ENCODE assay signal across 7 mouse cellular contexts in the genomic region with DNA sequence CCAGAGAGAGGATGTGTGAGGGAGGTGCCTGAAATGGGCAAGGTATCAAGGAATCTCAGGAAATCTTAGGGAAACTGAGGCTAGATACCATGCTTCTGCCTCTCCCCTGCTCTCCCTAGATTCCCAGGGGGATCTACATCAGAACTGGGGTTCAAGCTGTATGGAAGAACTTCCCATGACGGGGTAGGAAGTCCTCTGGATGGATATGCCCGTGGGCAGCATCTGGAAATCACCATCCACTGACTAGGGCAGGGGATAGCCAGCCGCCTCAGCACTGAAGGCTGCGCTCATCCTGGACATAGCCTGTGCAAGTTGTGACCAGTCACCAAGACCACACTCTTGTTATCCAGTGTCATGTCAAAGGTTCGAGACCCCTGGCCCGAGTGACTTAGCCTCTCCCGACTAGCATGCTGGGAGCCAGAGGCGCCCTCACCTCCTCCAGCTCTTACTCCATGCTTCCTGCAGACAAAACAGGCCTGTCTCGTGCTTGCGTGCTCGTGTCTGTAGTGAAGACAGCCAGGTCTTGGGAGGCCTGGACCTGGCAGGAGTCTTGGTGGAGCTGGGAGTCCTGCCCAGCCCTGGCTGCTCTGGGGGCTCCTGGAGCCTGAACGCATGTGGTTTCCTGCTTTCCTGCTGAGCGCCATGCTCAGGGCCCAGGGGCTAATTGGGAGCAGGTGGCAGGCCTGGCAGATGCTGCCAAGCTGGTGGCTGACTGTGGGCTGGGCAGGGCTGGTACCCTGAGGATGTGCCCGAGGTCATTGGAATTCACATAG. TPM values are rescaled to one million over a fixed set of nuclear protein-coding genes. Genes with fewer than 3 reads are reported as not detected.
A peak's percentile ranks its signal among the peaks of the same experiment; 100 is the strongest.
DNase-seq lines count a peak whose midpoint lies in the region; ATAC-seq lines count a peak whose summit lies in the region.

No protein-coding gene starts in this region.

- H3K4me2 ChIP-seq in heart, embryonic 11.5 days: peak overlapping the region; percentile 80
- H3K4me2 ChIP-seq in limb, embryonic 12.5 days: peak overlapping the region; percentile 90
- peak overlapping the region; percentile 77 for H3K4me2 ChIP-seq in neural tube, embryonic 14.5 days (ENCODE audit: low read depth, low read length)

- peak overlapping the region; percentile 81 for H3K9ac ChIP-seq in heart, embryonic 11.5 days (ENCODE audit: low read depth, low read length)
- peak overlapping the region; percentile 90 for H3K9ac ChIP-seq in limb, embryonic 12.5 days (replicated peaks)
- peak overlapping the region; percentile 76 for H3K9ac ChIP-seq in neural tube, embryonic 14.5 days (replicated peaks; ENCODE audit: low read depth, low read length)

- DNase-seq in cerebellum, postnatal 36 days: peak; percentile 60 to 70
- no peak for DNase-seq in thymus, postnatal 0 days (ENCODE audit: low spot score)
- DNase-seq in ovary, postnatal 36 days (ENCODE audit: low spot score): no peak

- H3K4me3 ChIP-seq in brown adipose tissue, adult 24 weeks (ENCODE audit: insufficient read depth, low read depth, low read length): 0 out of 2 replicates have a peak overlapping the region, but pooled peaks have one; percentile 52
- peak overlapping the region; percentile 65 for H3K4me3 ChIP-seq in heart, embryonic 11.5 days (ENCODE audit: low read depth, low read length)
- H3K4me3 ChIP-seq in limb, embryonic 12.5 days (replicated peaks): peak overlapping the region; percentile 72
- H3K4me3 ChIP-seq in neural tube, embryonic 14.5 days (ENCODE audit: low read depth, low read length): peak overlapping the region; percentile 50

- peaks cover 20% of the 10 kb centered on the region for H3K36me3 ChIP-seq in heart, embryonic 11.5 days (ENCODE audit: control insufficient read depth, insufficient read depth, low read length)
- peaks cover 64% of the 10 kb centered on the region for H3K36me3 ChIP-seq in limb, embryonic 12.5 days
- peaks cover 29% of the 10 kb centered on the region for H3K36me3 ChIP-seq in neural tube, embryonic 14.5 days (ENCODE audit: control insufficient read depth, insufficient read depth, low read length)

- H3K27ac ChIP-seq in brown adipose tissue, adult 24 weeks (replicated peaks; ENCODE audit: low read depth, low read length): no peak overlapping the region
- H3K27ac ChIP-seq in heart, embryonic 11.5 days (ENCODE audit: low read depth, low read length): no peak overlapping the region
- H3K27ac ChIP-seq in limb, embryonic 12.5 days: peak overlapping the region; percentile 95
- peak overlapping the region; percentile 67 for H3K27ac ChIP-seq in neural tube, embryonic 14.5 days (ENCODE audit: low read depth, low read length)

- 54% methylated on average over 14 of the region's 14 CpGs for WGBS in heart, embryonic 11.5 days (ENCODE audit: insufficient replicate concordance)
- WGBS in limb, embryonic 12.5 days: 28% methylated on average over 14 of the region's 14 CpGs
- 48% methylated on average over 14 of the region's 14 CpGs for WGBS in neural tube, embryonic 14.5 days

- no peaks in the 10 kb centered on the region for H3K27me3 ChIP-seq in heart, embryonic 11.5 days (ENCODE audit: control insufficient read depth, insufficient read depth, low read length)
- no peaks in the 10 kb centered on the region for H3K27me3 ChIP-seq in limb, embryonic 12.5 days
- no peaks in the 10 kb centered on the region for H3K27me3 ChIP-seq in neural tube, embryonic 14.5 days (ENCODE audit: control insufficient read depth, insufficient read depth, low read length)

- peaks cover 3% of the 10 kb centered on the region; the same call in 1 of the 2 replicates for H3K4me1 ChIP-seq in brown adipose tissue, adult 24 weeks (ENCODE audit: control insufficient read depth, insufficient read depth, insufficient read length, low read length)
- H3K4me1 ChIP-seq in heart, embryonic 11.5 days (ENCODE audit: control insufficient read depth, insufficient read depth, low read length): peaks cover 15% of the 10 kb centered on the region
- peaks cover 25% of the 10 kb centered on the region for H3K4me1 ChIP-seq in limb, embryonic 12.5 days (replicated peaks)
- peaks cover 20% of the 10 kb centered on the region for H3K4me1 ChIP-seq in neural tube, embryonic 14.5 days (ENCODE audit: control insufficient read depth, insufficient read depth, low read length)

- H3K9me3 ChIP-seq in heart, embryonic 11.5 days (replicated peaks; ENCODE audit: control insufficient read depth, low read length): no peaks in the 10 kb centered on the region
- peaks cover 5% of the 10 kb centered on the region for H3K9me3 ChIP-seq in limb, embryonic 12.5 days
- H3K9me3 ChIP-seq in neural tube, embryonic 14.5 days (ENCODE audit: control insufficient read depth, low read length): no peaks in the 10 kb centered on the region

- ATAC-seq in heart, embryonic 11.5 days (replicated peaks; ENCODE audit: insufficient number of reproducible peaks, low FRiP score, low TSS enrichment): no peak
- ATAC-seq in limb, embryonic 12.5 days (ENCODE audit: insufficient number of reproducible peaks, insufficient read depth, low FRiP score, low TSS enrichment, low read depth): no peak; the same call in 1 of the 2 replicates
- 0 out of 2 replicates have a peak, but pooled peaks have one; percentile 5 for ATAC-seq in neural tube, embryonic 14.5 days (ENCODE audit: low read depth)

RNA-seq across cellular contexts. Expression of gene Mfap2, which starts 1.5 kb away (rescaled TPM):
- polyA plus RNA-seq in brown adipose tissue, adult 24 weeks (2012; ENCODE audit: insufficient read depth, insufficient read length, missing spikeins): 1.4 and 3.0 TPM in 2 replicates
- 246 and 248 TPM in 2 replicates for polyA plus RNA-seq in heart, embryonic 11.5 days (2014; fragmentation: Nextera tagmentation; extraction: Ambion mirVana)
- polyA plus RNA-seq in limb, embryonic 12.5 days (2016; fragmentation: Nextera tagmentation; extraction: Ambion mirVana): 512 and 562 TPM in 2 replicates
- polyA plus RNA-seq in neural tube, embryonic 14.5 days (2014; fragmentation: Nextera tagmentation; extraction: Ambion mirVana): 109 and 229 TPM in 2 replicates
- polyA plus RNA-seq in thymus, postnatal 0 days (2015; fragmentation: Nextera tagmentation; extraction: Ambion mirVana): 24.4 and 32.8 TPM in 2 replicates

RNA-seq across cellular contexts. Expression of gene Atp13a2, which starts 25.1 kb away (rescaled TPM):
- 6.7 and 6.8 TPM in 2 replicates for polyA plus RNA-seq in brown adipose tissue, adult 24 weeks (2012; ENCODE audit: insufficient read depth, insufficient read length, missing spikeins)
- 18.2 and 18.9 TPM in 2 replicates for polyA plus RNA-seq in heart, embryonic 11.5 days (2014; fragmentation: Nextera tagmentation; extraction: Ambion mirVana)
- polyA plus RNA-seq in limb, embryonic 12.5 days (2016; fragmentation: Nextera tagmentation; extraction: Ambion mirVana): 44.1 and 46.0 TPM in 2 replicates
- polyA plus RNA-seq in neural tube, embryonic 14.5 days (2014; fragmentation: Nextera tagmentation; extraction: Ambion mirVana): 155 and 160 TPM in 2 replicates
- polyA plus RNA-seq in thymus, postnatal 0 days (2015; fragmentation: Nextera tagmentation; extraction: Ambion mirVana): 39.0 and 41.8 TPM in 2 replicates

RNA-seq across cellular contexts. Expression of gene Crocc, which starts 48.6 kb away (rescaled TPM):
- polyA plus RNA-seq in brown adipose tissue, adult 24 weeks (2012; ENCODE audit: insufficient read depth, insufficient read length, missing spikeins): 1.4 and 3.2 TPM in 2 replicates
- polyA plus RNA-seq in heart, embryonic 11.5 days (2014; fragmentation: Nextera tagmentation; extraction: Ambion mirVana): 4.5 and 4.7 TPM in 2 replicates
- 11.1 and 13.2 TPM in 2 replicates for polyA plus RNA-seq in limb, embryonic 12.5 days (2016; fragmentation: Nextera tagmentation; extraction: Ambion mirVana)
- polyA plus RNA-seq in neural tube, embryonic 14.5 days (2014; fragmentation: Nextera tagmentation; extraction: Ambion mirVana): 4.8 and 5.2 TPM in 2 replicates
- polyA plus RNA-seq in thymus, postnatal 0 days (2015; fragmentation: Nextera tagmentation; extraction: Ambion mirVana): 1.9 and 2.1 TPM in 2 replicates

RNA-seq across cellular contexts. Expression of gene Sdhb, which starts 50.7 kb away (rescaled TPM):
- polyA plus RNA-seq in brown adipose tissue, adult 24 weeks (2012; ENCODE audit: insufficient read depth, insufficient read length, missing spikeins): 2,044 and 2,390 TPM in 2 replicates
- 760 and 778 TPM in 2 replicates for polyA plus RNA-seq in heart, embryonic 11.5 days (2014; fragmentation: Nextera tagmentation; extraction: Ambion mirVana)
- polyA plus RNA-seq in limb, embryonic 12.5 days (2016; fragmentation: Nextera tagmentation; extraction: Ambion mirVana): 381 and 392 TPM in 2 replicates
- polyA plus RNA-seq in neural tube, embryonic 14.5 days (2014; fragmentation: Nextera tagmentation; extraction: Ambion mirVana): 469 and 520 TPM in 2 replicates
- polyA plus RNA-seq in thymus, postnatal 0 days (2015; fragmentation: Nextera tagmentation; extraction: Ambion mirVana): 434 and 468 TPM in 2 replicates

Comparison
In these comparisons a context has a peak if more than half of its experiments do, and no peak if none do; other contexts are left out.
1. H3K27ac ChIP-seq: peak in limb, embryonic 12.5 days (single experiment) and neural tube, embryonic 14.5 days (single experiment); none in brown adipose tissue, adult 24 weeks (single experiment) and heart, embryonic 11.5 days (single experiment).
2. DNase-seq: peak in cerebellum, postnatal 36 days (2 of 2); none in thymus, postnatal 0 days (single experiment) and ovary, postnatal 36 days (single experiment).
3. Peak in every context shown above with its lines, with median percentiles within 50 percentile points of each other: H3K4me3 ChIP-seq, H3K4me2 ChIP-seq and H3K9ac ChIP-seq.